Mouse (Mus musculus): ENCODE results near the gene Rbmx2.
A peak's percentile ranks its signal among the peaks of the same experiment; 100 is the strongest.

GRCm38 (mm10) chrX:48694864-48695371 is at the start of gene Rbmx2:
- TF ChIP-seq CTCF (IDR thresholded peaks at IDR 0.05; ENCODE audit: control insufficient read depth, insufficient read depth, insufficient replicate concordance, low read depth, low read length) = no peak
- peak; percentile 39; the same call in 1 of the 2 replicates for TF ChIP-seq POLR2A (IDR thresholded peaks at IDR 0.05; ENCODE audit: control insufficient read depth, low read depth, low read length)

All from testis, adult 2 months (tissue).